Mouse (Mus musculus) frontal cortex, postnatal 25 days (tissue): Measurements from ENCODE around the gene Olfr313.
"Not testable (repeated sequence)": the region's sequence is repeated elsewhere in the genome, so short reads cannot be mapped to it uniquely, and the experiment has no call there.

ENCODE experiments used
- DNase-seq, 2 experiments: peaks; one replicate each; pipeline ENCODE4 v3.0.0; 2022; ENCODE audit warnings: low spot score in 2 of 2

The Olfr313 gene

GRCm38 (mm10) chr11:58814700-58815099 is at the start of gene Olfr313:
Gene Olfr313 (plus strand): TSS chr11:58815000.
- DNase-seq, result not testable (repeated sequence)

DNA sequence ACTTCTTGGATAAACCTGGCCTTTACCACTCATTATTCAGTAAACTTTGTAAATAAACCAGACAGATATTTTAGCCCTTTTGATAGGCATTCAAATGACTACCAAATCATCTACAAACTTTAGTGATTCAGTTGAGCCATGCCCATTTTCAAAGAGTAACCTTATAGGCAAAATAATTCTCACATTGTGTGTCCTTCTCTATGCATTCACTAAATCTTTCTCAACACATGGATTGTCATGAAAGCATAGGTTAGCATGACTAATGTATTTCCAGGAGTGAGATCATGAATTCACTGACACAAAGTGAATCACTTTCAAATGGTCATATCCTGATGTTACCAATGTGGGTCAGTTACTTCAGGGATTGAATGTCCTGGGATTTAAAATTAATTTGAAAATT is 41.9 kb upstream of the Olfr313 start, which contains the start of gene Olfr315:
Olfr315 (plus strand) TSS at position 301 of the 400 bp plus-strand sequence.
- no peak for DNase-seq

DNA sequence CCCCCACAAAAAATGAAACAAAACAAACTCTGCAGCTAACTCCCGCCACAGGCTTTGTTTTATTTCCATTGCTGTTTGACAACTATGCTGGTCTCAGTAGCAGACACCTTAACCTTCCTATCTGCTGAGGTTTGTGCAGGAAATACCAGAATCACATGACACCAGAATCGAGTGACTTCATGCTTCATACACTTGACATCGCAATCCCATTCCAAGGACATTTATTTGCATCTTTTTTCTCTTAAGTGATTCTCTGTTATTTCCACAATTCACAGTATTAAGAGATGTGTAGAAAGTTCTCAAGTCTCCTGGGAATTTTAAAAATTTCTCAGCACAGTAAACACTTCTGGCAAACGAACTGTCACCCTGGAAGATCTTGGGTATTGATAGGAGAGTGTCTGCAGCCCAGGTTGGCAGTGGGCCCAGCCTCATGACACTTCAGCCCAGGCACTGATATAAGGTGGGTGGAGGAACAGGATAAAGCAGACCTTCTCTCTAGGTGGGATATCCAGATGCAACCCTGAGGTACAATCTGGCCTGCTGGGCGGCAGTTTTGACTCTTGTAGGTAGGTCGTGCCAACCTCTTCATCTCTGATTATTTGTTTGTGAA is 32.2 kb upstream of the Olfr313 start, which contains the start of gene Olfr314:
Olfr314 (plus strand) TSS at position 473 of the 610 bp plus-strand sequence.
- DNase-seq, result no peak

DNA sequence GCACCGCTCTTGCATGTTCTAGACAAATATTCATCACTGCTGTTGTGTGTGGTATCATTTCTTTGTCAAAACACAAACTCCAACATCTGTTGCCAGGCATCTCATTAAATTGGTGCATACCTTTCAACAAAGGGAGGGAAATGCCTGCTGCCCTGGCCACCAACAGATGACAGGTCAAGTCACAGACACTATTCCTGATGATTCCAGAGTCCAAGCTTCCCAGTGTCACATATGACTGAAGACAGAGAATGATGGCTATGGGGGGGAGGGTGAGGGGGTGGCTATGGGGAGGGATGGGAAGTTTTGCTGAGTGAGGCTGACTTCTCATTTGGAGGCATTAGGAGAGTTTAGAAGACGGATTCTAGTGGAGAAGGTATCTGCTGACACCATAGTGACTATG is 30.6 kb upstream of the Olfr313 start:
- DNase-seq, result no peak

DNA sequence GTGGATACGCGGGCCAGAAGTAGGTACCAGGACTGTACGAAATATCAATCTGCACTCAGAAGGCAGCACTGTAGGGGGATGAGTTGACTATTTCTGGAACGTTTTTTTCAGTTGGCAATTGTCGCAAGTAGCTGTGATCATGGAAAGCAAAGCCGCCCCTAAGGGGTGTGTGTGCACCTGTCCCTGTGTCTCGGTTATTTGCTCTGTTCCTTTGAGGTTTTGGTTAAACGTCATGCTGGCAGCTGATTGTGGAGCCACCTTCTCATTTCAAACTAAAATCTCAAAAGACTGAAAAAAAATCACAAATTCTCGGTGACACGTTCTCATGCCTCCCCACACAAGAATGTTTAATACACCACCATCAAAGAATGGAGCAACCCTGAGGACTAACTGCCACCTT is 27.1 kb upstream of the Olfr313 start:
- DNase-seq, result no peak

DNA sequence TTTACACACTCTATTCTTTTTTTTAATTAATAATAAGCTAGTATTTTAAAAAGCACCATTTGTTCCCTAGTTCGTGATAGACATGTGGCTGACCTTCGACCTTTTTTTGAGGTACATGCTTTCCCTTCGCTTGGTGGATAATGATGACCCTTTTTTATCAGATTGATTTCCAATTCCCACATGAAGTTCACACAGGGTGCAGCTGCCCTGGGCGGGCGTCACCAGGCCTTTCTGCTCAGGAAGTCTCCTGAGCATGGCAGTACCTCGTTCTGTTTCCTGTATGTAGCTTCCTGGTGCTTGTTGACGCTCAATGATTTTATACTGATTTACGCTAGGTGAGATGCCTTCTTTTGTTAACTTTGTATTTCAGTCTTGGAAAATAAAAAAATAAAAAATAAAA is 26.5 kb upstream of the Olfr313 start:
- DNase-seq, result no peak

GRCm38 (mm10) chr11:58789532-58789931 is 25.3 kb upstream of the Olfr313 start:
- no peak for DNase-seq

- no peak for DNase-seq
These were observed 24.7 kb upstream of the Olfr313 start for GRCm38 (mm10) chr11:58790053-58790452.

GRCm38 (mm10) chr11:58790646-58791045 is 24.2 kb upstream of the Olfr313 start:
- DNase-seq, result no peak

DNA sequence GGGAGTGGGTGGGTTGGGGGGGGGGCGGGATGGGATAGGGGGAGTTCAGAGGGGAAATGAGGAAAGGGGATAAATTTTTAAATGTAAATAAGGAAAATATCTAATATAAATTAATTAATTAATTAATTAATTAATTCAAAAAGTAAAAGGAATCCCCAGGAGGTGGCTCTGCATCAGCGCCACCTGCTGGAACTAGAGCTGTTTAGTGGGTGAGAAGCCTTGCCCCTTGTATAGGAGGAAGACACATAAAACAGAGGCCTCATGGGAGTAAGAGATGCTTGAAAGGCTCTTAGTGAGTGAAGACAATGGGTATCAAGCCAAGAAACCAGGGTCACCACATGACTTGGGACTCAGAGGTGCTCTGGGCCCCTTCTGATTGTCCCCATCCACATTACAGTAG is 18.9 kb upstream of the Olfr313 start:
- no peak for DNase-seq

DNA sequence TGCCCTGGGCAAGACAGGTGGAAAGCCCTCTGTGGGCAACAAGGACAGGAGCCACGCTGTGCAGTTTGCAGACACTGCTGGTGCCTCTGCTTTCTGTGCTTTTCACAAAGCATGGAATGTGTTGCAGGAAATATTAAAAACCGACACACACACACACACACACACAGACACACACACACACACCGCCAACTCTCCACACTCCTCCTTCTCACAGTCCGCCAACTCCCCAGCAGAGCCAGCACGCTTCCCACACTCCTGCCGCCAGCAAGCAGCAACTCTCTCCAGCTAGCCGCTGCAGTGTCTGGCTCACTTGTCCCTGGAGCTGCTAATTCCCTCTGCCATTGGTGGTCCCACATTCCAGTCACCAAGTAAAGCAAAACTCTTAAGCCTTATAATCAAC is 17.9 kb upstream of the Olfr313 start:
- DNase-seq, result peak; percentile 38 to 52

GRCm38 (mm10) chr11:58799747-58800146 is 15.1 kb upstream of the Olfr313 start:
- DNase-seq, result peak in 1 of 2 experiments; percentile 23

- DNase-seq, result no peak
These were observed 13.1 kb upstream of the Olfr313 start, which contains the start of gene Fam183b for GRCm38 (mm10) chr11:58801558-58802228. Gene Fam183b (minus strand): TSS chr11:58801960.

- DNase-seq, result no peak
These were observed 10.9 kb upstream of the Olfr313 start for GRCm38 (mm10) chr11:58803871-58804270.

DNA sequence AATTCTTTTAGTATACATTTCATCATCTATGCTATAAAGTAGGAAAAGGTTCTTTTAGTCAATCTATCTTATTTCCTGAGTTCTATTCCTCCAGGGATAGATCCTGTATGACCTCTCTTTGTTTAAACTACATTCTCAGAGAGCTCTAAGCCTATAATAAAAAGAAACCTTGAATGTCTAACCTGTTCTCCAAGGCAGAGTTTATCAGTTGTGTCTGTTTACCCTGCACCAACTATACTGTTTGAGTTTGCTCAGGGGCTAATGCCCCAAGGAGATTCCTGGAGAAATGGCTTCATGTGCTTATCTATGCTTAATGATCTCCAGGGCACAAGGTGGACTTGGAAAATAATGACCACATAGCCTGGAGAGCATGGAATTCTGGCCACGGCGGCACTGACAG is 10.4 kb upstream of the Olfr313 start:
- DNase-seq, result no peak

GRCm38 (mm10) chr11:58812001-58812400 is 2.8 kb upstream of the Olfr313 start:
- no peak for DNase-seq

DNA sequence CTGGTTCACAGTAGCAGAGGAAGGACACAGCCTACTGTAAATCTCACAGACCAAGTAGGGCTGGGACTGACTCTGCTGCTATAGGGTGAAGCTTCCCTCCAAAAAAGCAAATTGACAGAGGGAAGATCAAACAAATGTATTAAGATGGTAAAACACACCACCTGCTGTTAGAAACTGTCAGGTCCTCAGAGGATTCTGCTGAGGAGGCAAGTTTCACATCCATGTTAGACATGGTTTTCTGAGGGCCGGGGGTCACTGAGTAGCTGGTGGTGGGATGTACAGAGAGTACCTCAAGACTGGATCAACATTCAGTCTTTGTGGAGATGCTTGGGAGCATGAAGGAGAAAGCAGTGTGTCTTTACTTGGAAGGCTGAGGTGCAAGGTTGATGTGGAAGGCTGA is 876 bp downstream of the Olfr313 start:
- DNase-seq, result no peak

DNA sequence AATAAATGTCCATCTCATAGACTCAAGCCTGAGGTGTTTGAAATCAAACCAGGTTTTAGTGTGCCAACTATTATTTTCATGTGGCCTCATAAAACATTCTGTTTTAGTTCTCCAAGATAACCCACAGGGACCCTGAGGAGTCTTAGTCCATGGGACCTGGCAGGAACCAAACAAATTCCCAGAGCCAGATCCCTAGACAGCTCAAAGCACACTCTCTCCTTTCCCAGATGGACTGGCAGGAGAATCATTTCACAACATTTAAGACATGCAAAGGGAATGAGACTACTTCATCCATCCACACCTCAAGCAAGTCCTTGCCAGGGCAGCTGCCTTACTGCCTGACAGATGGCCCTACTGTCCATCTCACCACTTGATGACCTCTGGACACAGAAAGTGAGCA is 14.1 kb downstream of the Olfr313 start, which contains the start of gene Olfr312:
Olfr312 (plus strand) TSS at position 301 of the 400 bp plus-strand sequence.
- DNase-seq, result not testable (repeated sequence)

GRCm38 (mm10) chr11:58829764-58830163 is 15.0 kb downstream of the Olfr313 start:
- DNase-seq, result no peak

GRCm38 (mm10) chr11:58832541-58832940 is 17.7 kb downstream of the Olfr313 start:
- not testable (repeated sequence) for DNase-seq

- DNase-seq, result not testable (repeated sequence)
These were observed 24.2 kb downstream of the Olfr313 start, which contains the start of gene Olfr311 for GRCm38 (mm10) chr11:58838951-58839350. Gene Olfr311 (plus strand): TSS chr11:58839251.

- DNase-seq, result peak; percentile 46 to 79
These were observed 32.2 kb downstream of the Olfr313 start, which contains the start of gene Gm12258 for GRCm38 (mm10) chr11:58846919-58847461. Gene Gm12258 (plus strand): TSS chr11:58847158.

DNA sequence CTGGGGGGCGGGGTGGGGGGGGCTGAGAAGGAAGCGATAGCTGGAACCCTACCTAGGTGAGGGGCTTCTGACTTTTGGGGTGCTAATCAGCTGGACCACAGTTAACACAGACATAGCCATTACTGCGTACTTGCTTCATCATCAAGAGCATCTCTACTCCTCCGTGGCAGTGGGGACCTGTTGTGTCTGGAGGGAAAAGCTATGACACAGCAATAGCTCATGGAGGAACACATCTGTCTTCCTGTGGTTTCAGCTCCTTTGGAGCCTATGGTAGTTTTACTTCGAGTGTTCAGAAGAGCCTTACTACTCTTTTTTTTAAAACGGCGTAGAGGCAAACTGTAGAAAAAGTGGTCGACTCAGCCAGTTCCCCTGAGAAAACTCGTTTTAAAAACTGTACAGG is 32.8 kb downstream of the Olfr313 start:
- DNase-seq, result no peak
